Mouse (Mus musculus) lung, embryonic 16.5 days (tissue): Measurements from ENCODE around the gene Atg16l1. TPM values are rescaled to one million over a fixed set of nuclear protein-coding genes. Genes with fewer than 3 reads are reported as not detected.
A peak's percentile ranks its signal among the peaks of the same experiment; 100 is the strongest.

Experiments used
- ATAC-seq: fragments of 200-750 bp; cut with Nextera tagmentation; 2 replicates; pipeline ENCODE4 v1.8.0; 2017; ENCODE audit warnings: low read depth, mild to moderate bottlenecking, moderate library complexity
- H3K27ac ChIP-seq: fragments of 300-500 bp; sonication (generic); 2 replicates; pipeline ENCODE4 v1.5.1; 2014; ENCODE audit warnings: mild to moderate bottlenecking, control low read depth, low read length
- H3K27me3 ChIP-seq: fragments of 300-500 bp; sonication (generic); 2 replicates; pipeline ENCODE4 v1.6.1; 2014; ENCODE audit warnings: low read depth, low read length, mixed read lengths; ENCODE audit not compliant: control insufficient read depth, insufficient read depth
- H3K36me3 ChIP-seq: fragments of 300-500 bp; sonication (generic); 2 replicates; pipeline ENCODE4 v1.6.1; 2014; ENCODE audit warnings: low read length; ENCODE audit not compliant: control insufficient read depth, insufficient read depth
- H3K4me1 ChIP-seq: fragments of 300-500 bp; sonication (generic); replicated peaks from 2 replicates; pipeline ENCODE4 v1.6.1; 2014; ENCODE audit warnings: low read length, mixed read lengths; ENCODE audit not compliant: control insufficient read depth, insufficient read depth
- H3K4me2 ChIP-seq: fragments of 300-500 bp; sonication (generic); 2 replicates; pipeline ENCODE4 v1.6.1; 2014; ENCODE audit warnings: low read depth, low read length, control low read depth
- H3K4me3 ChIP-seq: fragments of 300-500 bp; sonication (generic); 2 replicates; pipeline ENCODE4 v1.5.1; 2014; ENCODE audit warnings: mild to moderate bottlenecking, low read length, control low read depth
- H3K9ac ChIP-seq: fragments of 300-500 bp; sonication (generic); 2 replicates; pipeline ENCODE4 v1.6.1; 2014; ENCODE audit warnings: low read length, control low read depth
- H3K9me3 ChIP-seq: fragments of 300-500 bp; sonication (generic); 2 replicates; pipeline ENCODE4 v1.6.1; 2016; ENCODE audit warnings: low read length; ENCODE audit not compliant: control insufficient read depth
- WGBS: fragments of 180-500 bp; shearing (Covaris S2); extraction: QIAGEN DNeasy Blood & Tissue Kit; methylation state at CpG from one replicate; pipeline ENCODE4 v1.1.7; 2014; 5-methylcytosine and 5-hydroxymethylcytosine counted together
- polyA plus RNA-seq: library from polyadenylated mRNA; unstranded; fragments of >200 nt; fragmentation: Nextera tagmentation; extraction: Ambion mirVana; gene quantifications from 2 replicates; pipeline ENCODE4 v1.2.1, GENCODE M21; 2015

Gene Atg16l1
- polyA plus RNA-seq, 1 experiment from 2014 or later = 29.4 TPM

- no peak overlapping the region for H3K4me2 ChIP-seq
- no peak for ATAC-seq
- no peak overlapping the region for H3K4me3 ChIP-seq
- 85% methylated on average over 3 of the region's 3 CpGs for WGBS
- no peak overlapping the region for H3K27ac ChIP-seq
- no peaks in the 10 kb centered on the region for H3K27me3 ChIP-seq
- no peak overlapping the region for H3K9ac ChIP-seq
- H3K36me3 ChIP-seq = peaks cover 55% of the 10 kb centered on the region
- H3K4me1 ChIP-seq = no peaks in the 10 kb centered on the region
- H3K9me3 ChIP-seq = no peaks in the 10 kb centered on the region
These were observed 10.6 kb downstream of the Atg16l1 start for GRCm38 (mm10) chr1:87766233-87766632.

- 93% methylated on average over 2 of the region's 2 CpGs for WGBS
- Histone ChIP-seq H3K4me1 (no peaks in the 10 kb centered on the region), H3K9ac (no peak overlapping the region), H3K4me2 (no peak overlapping the region), H3K4me3 (no peak overlapping the region), H3K27ac (no peak overlapping the region), H3K27me3 (no peaks in the 10 kb centered on the region), H3K36me3 (peaks cover 60% of the 10 kb centered on the region), H3K9me3 (no peaks in the 10 kb centered on the region)
- ATAC-seq = no peak
These were observed 13.6 kb downstream of the Atg16l1 start for GRCm38 (mm10) chr1:87769263-87769662.

GRCm38 (mm10) chr1:87770486-87770885 lies 14.8 kb downstream of the Atg16l1 start:
- 97% methylated on average over 3 of the region's 3 CpGs for WGBS
- ATAC-seq = no peak
- Histone ChIP-seq H3K9ac (no peak overlapping the region), H3K27me3 (no peaks in the 10 kb centered on the region), H3K4me2 (no peak overlapping the region), H3K9me3 (no peaks in the 10 kb centered on the region), H3K4me1 (no peaks in the 10 kb centered on the region), H3K4me3 (no peak overlapping the region), H3K36me3 (peaks cover 65% of the 10 kb centered on the region), H3K27ac (no peak overlapping the region)

GRCm38 (mm10) chr1:87771724-87772123 lies 16.1 kb downstream of the Atg16l1 start:
- H3K9me3 ChIP-seq = no peaks in the 10 kb centered on the region
- no peak overlapping the region for H3K4me2 ChIP-seq
- H3K4me3 ChIP-seq = no peak overlapping the region
- peaks cover 69% of the 10 kb centered on the region for H3K36me3 ChIP-seq
- 89% methylated on average over 3 of the region's 3 CpGs for WGBS
- no peaks in the 10 kb centered on the region for H3K4me1 ChIP-seq
- H3K27me3 ChIP-seq = no peaks in the 10 kb centered on the region
- H3K27ac ChIP-seq = no peak overlapping the region
- no peak for ATAC-seq
- no peak overlapping the region for H3K9ac ChIP-seq

- Histone ChIP-seq H3K9me3 (no peaks in the 10 kb centered on the region), H3K27ac (no peak overlapping the region), H3K9ac (no peak overlapping the region), H3K27me3 (no peaks in the 10 kb centered on the region), H3K4me1 (no peaks in the 10 kb centered on the region), H3K4me3 (no peak overlapping the region), H3K36me3 (peaks cover 69% of the 10 kb centered on the region), H3K4me2 (no peak overlapping the region)
- WGBS = 79% methylated on average over 2 of the region's 2 CpGs
- no peak for ATAC-seq
These were observed 17.7 kb downstream of the Atg16l1 start for GRCm38 (mm10) chr1:87773336-87773735.

- ATAC-seq = no peak
- 90% methylated on average over 7 of the region's 7 CpGs for WGBS
These were observed 19.2 kb downstream of the Atg16l1 start for GRCm38 (mm10) chr1:87774845-87775244.

GRCm38 (mm10) chr1:87779204-87779785 lies 23.6 kb downstream of the Atg16l1 start:
- Histone ChIP-seq H3K27ac (no peak overlapping the region), H3K9me3 (no peaks in the 10 kb centered on the region), H3K4me3 (no peak overlapping the region), H3K4me2 (no peak overlapping the region), H3K27me3 (no peaks in the 10 kb centered on the region), H3K4me1 (no peaks in the 10 kb centered on the region), H3K36me3 (peaks cover 80% of the 10 kb centered on the region), H3K9ac (no peak overlapping the region)
- ATAC-seq = no peak
- WGBS = 80% methylated on average over 5 of the region's 5 CpGs

More at GRCm38 (mm10) chr1:87774845-87775244, 19.2 kb downstream of the Atg16l1 start:
- no peak overlapping the region for H3K4me3 ChIP-seq
- no peaks in the 10 kb centered on the region for H3K4me1 ChIP-seq
- H3K27me3 ChIP-seq = no peaks in the 10 kb centered on the region
- no peak overlapping the region for H3K4me2 ChIP-seq
- no peaks in the 10 kb centered on the region for H3K9me3 ChIP-seq
- peaks cover 81% of the 10 kb centered on the region for H3K36me3 ChIP-seq
- no peak overlapping the region for H3K9ac ChIP-seq
- H3K27ac ChIP-seq = no peak overlapping the region

GRCm38 (mm10) chr1:87785703-87786102 lies 30.0 kb downstream of the Atg16l1 start:
- Histone ChIP-seq H3K36me3 (peaks cover 48% of the 10 kb centered on the region), H3K27me3 (no peaks in the 10 kb centered on the region), H3K9ac (no peak overlapping the region), H3K27ac (peak overlapping the region; percentile 65), H3K9me3 (no peaks in the 10 kb centered on the region), H3K4me2 (no peak overlapping the region), H3K4me3 (no peak overlapping the region), H3K4me1 (peaks cover 3% of the 10 kb centered on the region; the same call in 1 of the 2 replicates)
- peak; percentile 88 for ATAC-seq
- 51% methylated on average over 8 of the region's 8 CpGs for WGBS

GRCm38 (mm10) chr1:87786251-87786650 lies 30.6 kb downstream of the Atg16l1 start:
- H3K4me2 ChIP-seq = peak overlapping the region; percentile 1; the same call in 1 of the 2 replicates
- H3K27me3 ChIP-seq = no peaks in the 10 kb centered on the region
- H3K9me3 ChIP-seq = no peaks in the 10 kb centered on the region
- peaks cover 3% of the 10 kb centered on the region; the same call in 1 of the 2 replicates for H3K4me1 ChIP-seq
- H3K9ac ChIP-seq = no peak overlapping the region
- no peak overlapping the region for H3K4me3 ChIP-seq
- peaks cover 47% of the 10 kb centered on the region for H3K36me3 ChIP-seq
- peak; percentile 95 for ATAC-seq
- 47% methylated on average over 7 of the region's 7 CpGs for WGBS
- peak overlapping the region; percentile 65 for H3K27ac ChIP-seq
